Mouse (Mus musculus): ENCODE measurements around the gene Rpf2.

Gene Rpf2

GRCm38 (mm10) chr10:40247166-40247716 lies 405 bp upstream of the Rpf2 start:
- no peak for DNase-seq

- no peak for DNase-seq
Observed at GRCm38 (mm10) chr10:40237826-40238225, 9.0 kb downstream of the Rpf2 start.

GRCm38 (mm10) chr10:40233241-40233640 lies 13.6 kb downstream of the Rpf2 start:
- peak; percentile 14 for DNase-seq

- no peak for DNase-seq
Observed at GRCm38 (mm10) chr10:40232442-40232841, 14.4 kb downstream of the Rpf2 start.

GRCm38 (mm10) chr10:40229725-40230124 lies 17.1 kb downstream of the Rpf2 start:
- DNase-seq: no peak

GRCm38 (mm10) chr10:40227660-40228303 lies 19.1 kb downstream of the Rpf2 start:
- peak; percentile 17 for DNase-seq

- DNase-seq: no peak
Observed at GRCm38 (mm10) chr10:40218874-40219273, 28.0 kb downstream of the Rpf2 start.

GRCm38 (mm10) chr10:40212443-40213169 lies 34.2 kb downstream of the Rpf2 start:
- DNase-seq: peak; percentile 94

- DNase-seq: no peak
Observed at GRCm38 (mm10) chr10:40195001-40195400, 51.8 kb downstream of the Rpf2 start.

GRCm38 (mm10) chr10:40192010-40192935 lies 54.6 kb downstream of the Rpf2 start:
- DNase-seq: no peak

GRCm38 (mm10) chr10:40191338-40191979 lies 55.4 kb downstream of the Rpf2 start:
- DNase-seq: no peak

GRCm38 (mm10) chr10:40190871-40191270 lies 56.0 kb downstream of the Rpf2 start:
- DNase-seq: no peak

- DNase-seq: no peak
Observed at GRCm38 (mm10) chr10:40189689-40190088, 57.1 kb downstream of the Rpf2 start.

- no peak for DNase-seq
Observed at GRCm38 (mm10) chr10:40188831-40189230, 58.0 kb downstream of the Rpf2 start.

- DNase-seq: no peak
Observed at GRCm38 (mm10) chr10:40185956-40186355, 60.9 kb downstream of the Rpf2 start.

- no peak for DNase-seq
Observed at GRCm38 (mm10) chr10:40180011-40180410, 66.8 kb downstream of the Rpf2 start.

- no peak for DNase-seq
Observed at GRCm38 (mm10) chr10:40179142-40179541, 67.7 kb downstream of the Rpf2 start.

- peak; percentile 29 for DNase-seq
Observed at GRCm38 (mm10) chr10:40177323-40177962, 69.4 kb downstream of the Rpf2 start.

Data from kidney, postnatal 14 days (tissue).